Comparison of ENCODE assay signal across 13 mouse cellular contexts in the genomic region with DNA sequence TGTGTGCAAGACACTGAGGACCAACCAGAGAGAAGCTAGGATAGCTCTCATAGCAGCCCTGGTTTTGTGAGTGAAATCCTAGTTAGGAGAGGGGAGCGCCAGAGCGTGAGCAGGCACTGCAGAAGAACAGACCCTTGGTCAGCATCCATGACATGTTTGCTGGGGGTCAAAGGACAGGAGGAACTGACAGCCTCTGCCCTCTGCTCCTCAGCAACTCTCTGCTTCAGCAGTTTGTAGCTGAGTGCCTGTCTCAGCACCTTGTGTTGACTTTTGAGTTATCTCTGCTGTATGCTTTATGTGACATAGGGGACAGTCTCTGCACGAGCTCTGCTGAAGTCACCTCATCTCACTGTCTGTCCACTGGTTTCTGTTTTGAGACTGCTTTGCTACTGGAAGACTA. TPM values are rescaled to one million over a fixed set of nuclear protein-coding genes. Genes with fewer than 3 reads are reported as not detected.
DNase-seq lines count a peak whose midpoint lies in the region; ATAC-seq lines count a peak whose summit lies in the region.
"Had no signal": no experiment of that assay in that cellular context is flagged by ENCODE, and none has a peak within 500 bp of the region (broad histone marks: within the 10 kb centered on the region; RNA-seq: fewer than 3 reads in every experiment).

No protein-coding gene starts in this region.

- H3K9me3 ChIP-seq in heart, embryonic 16.5 days (replicated peaks; ENCODE audit: control insufficient read depth, low read length) = no peaks in the 10 kb centered on the region
- no peaks in the 10 kb centered on the region for H3K9me3 ChIP-seq in midbrain, embryonic 11.5 days (ENCODE audit: control insufficient read depth, low read length)
- no peaks in the 10 kb centered on the region for H3K9me3 ChIP-seq in midbrain, embryonic 15.5 days
- no peaks in the 10 kb centered on the region for H3K9me3 ChIP-seq in kidney, embryonic 15.5 days (replicated peaks)
- no peaks in the 10 kb centered on the region for H3K9me3 ChIP-seq in forebrain, embryonic 10.5 days
- H3K9me3 ChIP-seq: neural tube, embryonic 15.5 days had no signal

- H3K4me2 ChIP-seq in heart, embryonic 16.5 days (ENCODE audit: low read depth, low read length) = no peak overlapping the region
- H3K4me2 ChIP-seq in midbrain, embryonic 11.5 days = no peak overlapping the region
- H3K4me2 ChIP-seq in midbrain, embryonic 15.5 days = no peak overlapping the region
- no peak overlapping the region for H3K4me2 ChIP-seq in kidney, embryonic 15.5 days
- H3K4me2 ChIP-seq: neural tube, embryonic 15.5 days had no signal

- no peak overlapping the region for H3K4me3 ChIP-seq in heart, embryonic 16.5 days (ENCODE audit: low read length)
- no peak overlapping the region for H3K4me3 ChIP-seq in midbrain, embryonic 11.5 days (ENCODE audit: low read depth, low read length)
- H3K4me3 ChIP-seq in midbrain, embryonic 15.5 days = no peak overlapping the region
- no peak overlapping the region for H3K4me3 ChIP-seq in kidney, embryonic 15.5 days (replicated peaks)
- H3K4me3 ChIP-seq in forebrain, embryonic 10.5 days = no peak overlapping the region
- H3K4me3 ChIP-seq: erythroblast, embryonic 14.5 days; neural tube, embryonic 15.5 days had no signal

- peak overlapping the region; percentile 56 for H3K27ac ChIP-seq in heart, embryonic 16.5 days (ENCODE audit: low read length)
- no peak overlapping the region for H3K27ac ChIP-seq in midbrain, embryonic 11.5 days (ENCODE audit: low read depth, low read length)
- no peak overlapping the region for H3K27ac ChIP-seq in midbrain, embryonic 15.5 days
- peak overlapping the region; percentile 72 for H3K27ac ChIP-seq in kidney, embryonic 15.5 days
- H3K27ac ChIP-seq in forebrain, embryonic 10.5 days = no peak overlapping the region
- H3K27ac ChIP-seq: neural tube, embryonic 15.5 days had no signal

- WGBS in heart, embryonic 16.5 days = 65% methylated on average over 3 of the region's 3 CpGs
- 81% methylated on average over 3 of the region's 3 CpGs for whole genome bisulfite sequencing in midbrain, embryonic 11.5 days
- 78% methylated on average over 3 of the region's 3 CpGs for WGBS in midbrain, embryonic 15.5 days
- 42% methylated on average over 3 of the region's 3 CpGs for WGBS in kidney, embryonic 15.5 days
- 84% methylated on average over 3 of the region's 3 CpGs for WGBS in forebrain, embryonic 10.5 days

- no peak overlapping the region for H3K9ac ChIP-seq in heart, embryonic 16.5 days (ENCODE audit: low read length)
- H3K9ac ChIP-seq in midbrain, embryonic 11.5 days (ENCODE audit: low read length) = no peak overlapping the region
- H3K9ac ChIP-seq in midbrain, embryonic 15.5 days = no peak overlapping the region
- H3K9ac ChIP-seq in kidney, embryonic 15.5 days = no peak overlapping the region
- H3K9ac ChIP-seq: neural tube, embryonic 15.5 days had no signal

- DNase-seq in heart, adult 11 months = no peak
- DNase-seq in midbrain, embryonic 11.5 days (ENCODE audit: low spot score, missing footprints) = peak; percentile 21
- no peak for DNase-seq in forebrain, embryonic 10.5 days (ENCODE audit: extremely low spot score, low spot score)
- DNase-seq in spleen, adult 12 weeks (ENCODE audit: low spot score) = no peak
- DNase-seq: lung, adult 2 months; thymus, postnatal 25 days had no signal

- H3K27me3 ChIP-seq in heart, embryonic 16.5 days (ENCODE audit: control insufficient read depth, insufficient read depth, low read length) = no peaks in the 10 kb centered on the region
- H3K27me3 ChIP-seq in midbrain, embryonic 11.5 days (ENCODE audit: control insufficient read depth, insufficient read depth, low read length) = no peaks in the 10 kb centered on the region
- H3K27me3 ChIP-seq in midbrain, embryonic 15.5 days (replicated peaks) = no peaks in the 10 kb centered on the region
- no peaks in the 10 kb centered on the region for H3K27me3 ChIP-seq in kidney, embryonic 15.5 days
- no peaks in the 10 kb centered on the region for H3K27me3 ChIP-seq in forebrain, embryonic 10.5 days (ENCODE audit: poor library complexity, severe bottlenecking)
- H3K27me3 ChIP-seq: CH12.LX; neural tube, embryonic 15.5 days; Patski had no signal

- H3K4me1 ChIP-seq in heart, embryonic 16.5 days (ENCODE audit: control insufficient read depth, insufficient read depth, low read length) = peaks cover 25% of the 10 kb centered on the region
- no peaks in the 10 kb centered on the region for H3K4me1 ChIP-seq in midbrain, embryonic 11.5 days (ENCODE audit: control insufficient read depth, insufficient read depth, low read length)
- H3K4me1 ChIP-seq in midbrain, embryonic 15.5 days = peaks cover 19% of the 10 kb centered on the region
- peaks cover 85% of the 10 kb centered on the region for H3K4me1 ChIP-seq in kidney, embryonic 15.5 days
- peaks cover 53% of the 10 kb centered on the region for H3K4me1 ChIP-seq in forebrain, embryonic 10.5 days

- H3K36me3 ChIP-seq in heart, embryonic 16.5 days (ENCODE audit: control insufficient read depth, insufficient read depth) = no peaks in the 10 kb centered on the region
- no peaks in the 10 kb centered on the region; the same call in 1 of the 2 replicates for H3K36me3 ChIP-seq in midbrain, embryonic 11.5 days (ENCODE audit: control insufficient read depth, insufficient read depth, low read length)
- no peaks in the 10 kb centered on the region for H3K36me3 ChIP-seq in midbrain, embryonic 15.5 days (replicated peaks)
- H3K36me3 ChIP-seq in kidney, embryonic 15.5 days = no peaks in the 10 kb centered on the region
- peaks cover 13% of the 10 kb centered on the region for H3K36me3 ChIP-seq in forebrain, embryonic 10.5 days (replicated peaks)
- H3K36me3 ChIP-seq: neural tube, embryonic 15.5 days had no signal

- ATAC-seq in heart, embryonic 16.5 days (replicated peaks; ENCODE audit: extremely low read depth, insufficient read depth, low FRiP score) = no peak
- ATAC-seq in midbrain, embryonic 11.5 days (ENCODE audit: low FRiP score) = peak; percentile 43
- ATAC-seq in midbrain, embryonic 15.5 days (replicated peaks) = no peak
- ATAC-seq in kidney, embryonic 15.5 days (replicated peaks; ENCODE audit: low FRiP score) = peak; percentile 47

RNA-seq across cellular contexts. Expression of gene Smco4, which starts 13.6 kb away (rescaled TPM):
- polyA plus RNA-seq in heart, embryonic 16.5 days (2015; fragmentation: Nextera tagmentation; extraction: Ambion mirVana) = 1.5 TPM in 2 replicates
- 3.0 and 3.7 TPM in 2 replicates for polyA plus RNA-seq in midbrain, embryonic 11.5 days (2014; fragmentation: Nextera tagmentation; extraction: Ambion mirVana)
- polyA plus RNA-seq in midbrain, embryonic 15.5 days (2015; fragmentation: Nextera tagmentation; extraction: Ambion mirVana) = 0.29 and 0.49 TPM in 2 replicates
- polyA plus RNA-seq in kidney, embryonic 15.5 days (2015; fragmentation: Nextera tagmentation; extraction: Ambion mirVana) = 4.5 and 6.3 TPM in 2 replicates
- 2.6 and 3.7 TPM in 2 replicates for polyA plus RNA-seq in forebrain, embryonic 10.5 days (2016; fragmentation: Nextera tagmentation; extraction: Ambion mirVana)

Comparison
In these comparisons a context has a peak if more than half of its experiments do, and no peak if none do; other contexts are left out.
1. ATAC-seq: peak in midbrain, embryonic 11.5 days (single experiment) and kidney, embryonic 15.5 days (single experiment); none in heart, embryonic 16.5 days (single experiment) and midbrain, embryonic 15.5 days (single experiment).
2. H3K27ac ChIP-seq: peak in heart, embryonic 16.5 days (single experiment) and kidney, embryonic 15.5 days (single experiment); none in midbrain, embryonic 11.5 days (single experiment), midbrain, embryonic 15.5 days (single experiment) and forebrain, embryonic 10.5 days (single experiment).